Mouse (Mus musculus): Measurements from ENCODE around the gene Fgfr3. TPM values are rescaled to one million over a fixed set of nuclear protein-coding genes. Genes with fewer than 3 reads are reported as not detected.

Gene Fgfr3
- polyA plus RNA-seq, 1 experiment = 2.7 TPM

- no peaks in the 10 kb centered on the region for H3K79me2 ChIP-seq (ENCODE audit: control insufficient read depth, insufficient read depth)
- H3K27me3 ChIP-seq (ENCODE audit: control insufficient read depth, insufficient read depth, insufficient read length) = peaks cover 39% of the 10 kb centered on the region
- no peak overlapping the region for H3K4me2 ChIP-seq (ENCODE audit: low read depth)
- TF ChIP-seq MAX (IDR thresholded peaks at IDR 0.05; ENCODE audit: low read depth) (no peak), TCF12 (IDR thresholded peaks at IDR 0.05; ENCODE audit: insufficient read depth, poor library complexity, severe bottlenecking) (no peak), MYOG (IDR thresholded peaks at IDR 0.05; ENCODE audit: control insufficient read depth in 1 of 3, insufficient read depth in 1 of 3, insufficient read length in 2 of 3, low read depth in 2 of 3) (no peak), REST (IDR thresholded peaks at IDR 0.05; ENCODE audit: insufficient read depth, insufficient read length) (no peak), SRF (IDR thresholded peaks at IDR 0.05; ENCODE audit: control insufficient read depth, insufficient read length, low read depth) (no peak), USF1 (IDR thresholded peaks at IDR 0.05; ENCODE audit: low read depth) (no peak), E2F4 (IDR thresholded peaks at IDR 0.05; ENCODE audit: insufficient read depth) (no peak), MYOD1 (IDR thresholded peaks at IDR 0.05; ENCODE audit: control insufficient read depth in 1 of 3, insufficient read length in 2 of 3, low read depth in 2 of 3) (no peak)
- no peaks in the 10 kb centered on the region for H3K36me3 ChIP-seq (ENCODE audit: control insufficient read depth, insufficient read depth)
- no peak overlapping the region for H3K4me3 ChIP-seq
- no peak overlapping the region for H3ac ChIP-seq (ENCODE audit: control insufficient read depth, insufficient read length)
These were observed 29.1 kb upstream of the Fgfr3 start for GRCm38 (mm10) chr5:33692393-33692792.

GRCm38 (mm10) chr5:33694461-33694847 lies 27.0 kb upstream of the Fgfr3 start:
- Histone ChIP-seq H3K4me3 (no peak overlapping the region), H3K27me3 (ENCODE audit: control insufficient read depth, insufficient read depth, insufficient read length) (peaks cover 41% of the 10 kb centered on the region)
- TF ChIP-seq TCF3 (IDR thresholded peaks at IDR 0.05; ENCODE audit: insufficient read length, low read depth) (no peak), REST (IDR thresholded peaks at IDR 0.05; ENCODE audit: insufficient read depth, insufficient read length) (no peak), MYOD1 (IDR thresholded peaks at IDR 0.05; ENCODE audit: control insufficient read depth in 1 of 3, insufficient read length in 2 of 3, low read depth in 2 of 3) (no peak), TCF12 (IDR thresholded peaks at IDR 0.05; ENCODE audit: insufficient read depth, poor library complexity, severe bottlenecking) (no peak), E2F4 (IDR thresholded peaks at IDR 0.05; ENCODE audit: insufficient read depth) (no peak), SRF (IDR thresholded peaks at IDR 0.05; ENCODE audit: control insufficient read depth, insufficient read length, low read depth) (no peak), MYOG (IDR thresholded peaks at IDR 0.05; ENCODE audit: control insufficient read depth in 1 of 3, insufficient read depth in 1 of 3, insufficient read length in 2 of 3, low read depth in 2 of 3) (no peak), POLR2A (IDR thresholded peaks at IDR 0.05; ENCODE audit: insufficient read length, low read depth) (no peak)

GRCm38 (mm10) chr5:33694848-33695717 lies 26.4 kb upstream of the Fgfr3 start:
- TF ChIP-seq REST (IDR thresholded peaks at IDR 0.05; ENCODE audit: insufficient read depth, insufficient read length) = no peak
- TF ChIP-seq CEBPB (IDR thresholded peaks at IDR 0.05; ENCODE audit: insufficient read depth, poor library complexity, severe bottlenecking) = no peak
- TF ChIP-seq USF1 (IDR thresholded peaks at IDR 0.05; ENCODE audit: low read depth) = no peak
- no peak for TF ChIP-seq MYOD1 (IDR thresholded peaks at IDR 0.05; ENCODE audit: control insufficient read depth in 1 of 3, insufficient read length in 2 of 3, low read depth in 2 of 3)
- no peak for TF ChIP-seq TCF3 (IDR thresholded peaks at IDR 0.05; ENCODE audit: insufficient read length, low read depth)
- TF ChIP-seq MYOG (IDR thresholded peaks at IDR 0.05; ENCODE audit: control insufficient read depth in 1 of 3, insufficient read depth in 1 of 3, insufficient read length in 2 of 3, low read depth in 2 of 3) = no peak
- TF ChIP-seq POLR2AphosphoS2 (IDR thresholded peaks at IDR 0.05; ENCODE audit: insufficient read length, low read depth) = no peak
- TF ChIP-seq POLR2A (IDR thresholded peaks at IDR 0.05; ENCODE audit: insufficient read length, low read depth) = no peak
- no peak for TF ChIP-seq MAX (IDR thresholded peaks at IDR 0.05; ENCODE audit: low read depth)
- no peak for TF ChIP-seq E2F4 (IDR thresholded peaks at IDR 0.05; ENCODE audit: insufficient read depth)
- no peak for TF ChIP-seq SRF (IDR thresholded peaks at IDR 0.05; ENCODE audit: control insufficient read depth, insufficient read length, low read depth)
- TF ChIP-seq TCF12 (IDR thresholded peaks at IDR 0.05; ENCODE audit: insufficient read depth, poor library complexity, severe bottlenecking) = no peak
- Histone ChIP-seq H3K27me3 (ENCODE audit: control insufficient read depth, insufficient read depth, insufficient read length) (peaks cover 42% of the 10 kb centered on the region), H3K79me2 (ENCODE audit: control insufficient read depth, insufficient read depth) (no peaks in the 10 kb centered on the region), H3K4me3 (no peak overlapping the region), H3K36me3 (ENCODE audit: control insufficient read depth, insufficient read depth) (no peaks in the 10 kb centered on the region), H3ac (ENCODE audit: control insufficient read depth, insufficient read length) (peak overlapping the region; percentile 39), H3K4me2 (ENCODE audit: low read depth) (peak overlapping the region; percentile 38)

More at GRCm38 (mm10) chr5:33694461-33694847, 27.0 kb upstream of the Fgfr3 start:
- no peaks in the 10 kb centered on the region for H3K79me2 ChIP-seq (ENCODE audit: control insufficient read depth, insufficient read depth)
- H3K4me2 ChIP-seq (ENCODE audit: low read depth) = no peak overlapping the region
- no peaks in the 10 kb centered on the region for H3K36me3 ChIP-seq (ENCODE audit: control insufficient read depth, insufficient read depth)
- H3ac ChIP-seq (ENCODE audit: control insufficient read depth, insufficient read length) = no peak overlapping the region

- TF ChIP-seq SRF (IDR thresholded peaks at IDR 0.05; ENCODE audit: control insufficient read depth, insufficient read length, low read depth) (no peak), USF1 (IDR thresholded peaks at IDR 0.05; ENCODE audit: low read depth) (no peak), MYOG (IDR thresholded peaks at IDR 0.05; ENCODE audit: control insufficient read depth in 1 of 3, insufficient read depth in 1 of 3, insufficient read length in 2 of 3, low read depth in 2 of 3) (no peak), CEBPB (IDR thresholded peaks at IDR 0.05; ENCODE audit: insufficient read depth, poor library complexity, severe bottlenecking) (no peak), POLR2A (IDR thresholded peaks at IDR 0.05; ENCODE audit: insufficient read length, low read depth) (no peak), TCF3 (IDR thresholded peaks at IDR 0.05; ENCODE audit: insufficient read length, low read depth) (no peak), E2F4 (IDR thresholded peaks at IDR 0.05; ENCODE audit: insufficient read depth) (no peak), MAX (IDR thresholded peaks at IDR 0.05; ENCODE audit: low read depth) (no peak), POLR2AphosphoS2 (IDR thresholded peaks at IDR 0.05; ENCODE audit: insufficient read length, low read depth) (no peak), MYOD1 (IDR thresholded peaks at IDR 0.05; ENCODE audit: control insufficient read depth in 1 of 3, insufficient read length in 2 of 3, low read depth in 2 of 3) (no peak), TCF12 (IDR thresholded peaks at IDR 0.05; ENCODE audit: insufficient read depth, poor library complexity, severe bottlenecking) (no peak), REST (IDR thresholded peaks at IDR 0.05; ENCODE audit: insufficient read depth, insufficient read length) (no peak)
These were observed 25.8 kb upstream of the Fgfr3 start for GRCm38 (mm10) chr5:33695718-33696121.

More at GRCm38 (mm10) chr5:33695718-33696121, 25.8 kb upstream of the Fgfr3 start:
- Histone ChIP-seq H3K36me3 (ENCODE audit: control insufficient read depth, insufficient read depth) (no peaks in the 10 kb centered on the region), H3K4me3 (no peak overlapping the region), H3K79me2 (ENCODE audit: control insufficient read depth, insufficient read depth) (no peaks in the 10 kb centered on the region), H3ac (ENCODE audit: control insufficient read depth, insufficient read length) (peak overlapping the region; percentile 39), H3K27me3 (ENCODE audit: control insufficient read depth, insufficient read depth, insufficient read length) (peaks cover 44% of the 10 kb centered on the region), H3K4me2 (ENCODE audit: low read depth) (peak overlapping the region; percentile 38)

Measured in myocyte (in vitro differentiated cells).